Mouse (Mus musculus): Measurements from ENCODE around the gene Ctrc. TPM values are rescaled to one million over a fixed set of nuclear protein-coding genes. Genes with fewer than 3 reads are reported as not detected.
A peak's percentile ranks its signal among the peaks of the same experiment; 100 is the strongest.

Gene Ctrc
- polyA plus RNA-seq, 1 experiment from 2014 or later, result not detected

DNA sequence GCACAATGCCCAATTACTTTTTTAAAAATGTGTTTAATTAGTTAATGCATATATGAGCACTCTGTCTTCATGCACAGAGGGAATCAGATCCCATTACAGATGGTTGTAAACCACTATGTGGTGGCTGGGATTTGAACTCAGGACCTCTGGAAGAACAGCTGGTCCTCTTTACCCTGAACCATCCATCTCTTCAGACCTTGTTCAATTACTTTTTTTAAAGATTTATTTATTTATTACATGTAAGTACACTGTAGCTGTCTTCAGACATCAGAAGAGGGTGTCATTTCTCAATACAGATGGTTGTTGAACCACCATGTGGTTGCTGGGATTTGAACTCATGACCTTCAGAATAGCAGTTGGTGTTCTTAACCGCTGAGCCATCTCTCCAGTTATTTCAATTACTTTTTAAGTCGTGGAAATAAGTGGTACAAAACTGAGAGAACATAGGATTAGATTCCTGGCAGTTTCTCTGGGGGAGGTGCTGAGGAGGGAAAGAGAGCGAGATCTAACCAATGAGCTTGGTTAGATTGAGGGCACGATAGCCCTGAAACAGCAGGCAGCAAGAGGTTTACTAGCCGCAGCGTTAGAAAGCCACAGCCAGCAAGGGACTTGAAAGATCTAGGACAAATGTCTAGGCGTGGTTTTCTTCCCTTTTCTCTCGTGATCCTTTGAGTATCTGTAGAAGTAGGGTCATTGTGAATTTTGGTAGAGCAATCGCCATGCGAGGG, 53.4 kb downstream of the Ctrc start:
- no peak for ATAC-seq (ENCODE audit: insufficient number of reproducible peaks, low FRiP score, low TSS enrichment, low read depth)
- Histone ChIP-seq H3K27me3 (no peaks in the 10 kb centered on the region), H3K9ac (peak overlapping the region; percentile 1; the same call in 1 of the 2 replicates), H3K9me3 (no peaks in the 10 kb centered on the region), H3K4me2 (peak overlapping the region; percentile 54), H3K27ac (peak overlapping the region; percentile 95), H3K4me3 (peak overlapping the region; percentile 74), H3K4me1 (peaks cover 30% of the 10 kb centered on the region), H3K36me3 (peaks cover 20% of the 10 kb centered on the region)
- 9% methylated on average over 10 of the region's 10 CpGs for WGBS

GRCm38 (mm10) chr4:141791951-141792350, 54.2 kb downstream of the Ctrc start:
- H3K4me1 ChIP-seq, result peaks cover 30% of the 10 kb centered on the region
- no peak for ATAC-seq (ENCODE audit: insufficient number of reproducible peaks, low FRiP score, low TSS enrichment, low read depth)
- H3K9ac ChIP-seq, result no peak overlapping the region
- no peaks in the 10 kb centered on the region for H3K9me3 ChIP-seq
- H3K4me2 ChIP-seq, result no peak overlapping the region
- H3K27ac ChIP-seq, result no peak overlapping the region
- H3K36me3 ChIP-seq, result peaks cover 16% of the 10 kb centered on the region
- H3K4me3 ChIP-seq, result no peak overlapping the region
- no peaks in the 10 kb centered on the region for H3K27me3 ChIP-seq
- 84% methylated on average over 8 of the region's 8 CpGs for WGBS

DNA sequence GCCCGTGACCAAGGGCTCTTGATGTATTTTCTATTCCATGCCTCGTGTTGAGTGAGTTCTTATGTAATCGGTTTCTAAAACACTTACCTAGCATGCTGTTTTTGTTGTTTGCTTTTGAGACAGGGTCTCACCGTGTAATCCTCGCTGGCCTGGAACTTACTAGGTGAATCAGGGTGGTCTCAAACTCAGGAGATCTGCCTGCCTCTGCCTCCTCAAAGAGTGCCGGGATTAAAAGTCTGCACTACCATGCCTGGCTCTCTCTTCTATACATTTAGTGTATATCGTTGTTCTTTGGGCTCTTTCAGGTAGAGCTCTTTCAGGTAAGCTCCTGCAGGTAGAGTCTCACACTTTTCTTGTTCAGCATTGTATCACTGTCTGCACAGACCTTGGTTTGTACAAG, 54.7 kb downstream of the Ctrc start:
- Histone ChIP-seq H3K4me3 (no peak overlapping the region), H3K27ac (no peak overlapping the region), H3K4me2 (no peak overlapping the region), H3K9me3 (no peaks in the 10 kb centered on the region), H3K36me3 (peaks cover 12% of the 10 kb centered on the region), H3K9ac (no peak overlapping the region), H3K4me1 (peaks cover 28% of the 10 kb centered on the region), H3K27me3 (no peaks in the 10 kb centered on the region)
- ATAC-seq (ENCODE audit: insufficient number of reproducible peaks, low FRiP score, low TSS enrichment, low read depth), result no peak
- WGBS, result 91% methylated on average over 7 of the region's 7 CpGs

GRCm38 (mm10) chr4:141790524-141790990, 55.6 kb downstream of the Ctrc start, which contains the start of gene Dnajc16:
TSS of gene Dnajc16 (minus strand) at chr4:141790931.
- peak within 1 kb of the TSS; percentile 91 for H3K9ac ChIP-seq
- H3K36me3 ChIP-seq, result peaks cover 13% of the 10 kb centered on the region
- H3K27me3 ChIP-seq, result no peaks in the 10 kb centered on the region
- peak within 1 kb of the TSS; percentile 73 for H3K4me2 ChIP-seq
- under 1% methylated on average over 41 of the region's 42 CpGs for WGBS
- H3K4me3 ChIP-seq, result peak within 1 kb of the TSS; percentile 94
- peak within 1 kb of the TSS; percentile 80 for H3K27ac ChIP-seq
- peaks cover 24% of the 10 kb centered on the region for H3K4me1 ChIP-seq
- H3K9me3 ChIP-seq, result no peaks in the 10 kb centered on the region
- peak; percentile 89 for ATAC-seq (ENCODE audit: insufficient number of reproducible peaks, low FRiP score, low TSS enrichment, low read depth)

GRCm38 (mm10) chr4:141789564-141790218, 56.5 kb downstream of the Ctrc start:
- no peak for ATAC-seq (ENCODE audit: insufficient number of reproducible peaks, low FRiP score, low TSS enrichment, low read depth)
- peak overlapping the region; percentile 73 for H3K4me2 ChIP-seq
- H3K27me3 ChIP-seq, result no peaks in the 10 kb centered on the region
- WGBS, result 52% methylated on average over 3 of the region's 3 CpGs
- H3K4me3 ChIP-seq, result peak overlapping the region; percentile 94
- H3K4me1 ChIP-seq, result peaks cover 19% of the 10 kb centered on the region; the same call in 1 of the 2 replicates
- no peak overlapping the region; the same call in 1 of the 2 replicates for H3K27ac ChIP-seq
- peaks cover 21% of the 10 kb centered on the region for H3K36me3 ChIP-seq
- peak overlapping the region; percentile 91 for H3K9ac ChIP-seq
- H3K9me3 ChIP-seq, result no peaks in the 10 kb centered on the region

GRCm38 (mm10) chr4:141787462-141787861, 58.7 kb downstream of the Ctrc start:
- H3K36me3 ChIP-seq, result peaks cover 43% of the 10 kb centered on the region
- WGBS, result 82% methylated on average over 7 of the region's 7 CpGs

DNA sequence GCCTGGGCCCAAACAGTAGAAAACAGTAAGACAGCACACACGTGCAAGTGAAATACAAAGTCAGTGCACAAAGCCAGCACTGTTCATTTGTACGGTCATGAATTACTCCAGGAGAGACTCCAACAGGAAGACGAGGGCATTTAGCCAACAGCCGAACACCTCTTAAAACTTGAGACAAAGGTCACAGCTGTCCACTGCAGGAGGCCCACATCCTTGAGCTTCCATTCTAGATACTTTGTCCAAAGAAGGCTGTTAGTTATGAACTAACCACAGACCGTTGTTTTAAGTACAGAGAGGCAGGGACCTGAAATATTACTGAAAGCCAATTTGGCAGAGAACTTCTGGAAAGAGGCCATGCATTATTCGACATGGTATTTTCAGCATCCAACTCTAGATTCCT, 59.1 kb downstream of the Ctrc start:
- 41% methylated on average over 6 of the region's 6 CpGs for WGBS
- no peak for ATAC-seq (ENCODE audit: insufficient number of reproducible peaks, low FRiP score, low TSS enrichment, low read depth)
- no peaks in the 10 kb centered on the region for H3K9me3 ChIP-seq
- H3K9ac ChIP-seq, result no peak overlapping the region
- no peak overlapping the region for H3K4me3 ChIP-seq
- H3K27ac ChIP-seq, result peak overlapping the region; percentile 50
- no peak overlapping the region for H3K4me2 ChIP-seq
- peaks cover 10% of the 10 kb centered on the region; the same call in 1 of the 2 replicates for H3K4me1 ChIP-seq
- H3K27me3 ChIP-seq, result no peaks in the 10 kb centered on the region
- H3K36me3 ChIP-seq, result peaks cover 47% of the 10 kb centered on the region

More at GRCm38 (mm10) chr4:141787462-141787861, 58.7 kb downstream of the Ctrc start:
- Histone ChIP-seq H3K4me3 (no peak overlapping the region), H3K27me3 (no peaks in the 10 kb centered on the region), H3K27ac (0 out of 2 replicates have a peak overlapping the region, but pooled peaks have one; percentile 50), H3K9ac (no peak overlapping the region), H3K4me2 (no peak overlapping the region), H3K4me1 (peaks cover 10% of the 10 kb centered on the region; the same call in 1 of the 2 replicates), H3K9me3 (no peaks in the 10 kb centered on the region)
- no peak for ATAC-seq (ENCODE audit: insufficient number of reproducible peaks, low FRiP score, low TSS enrichment, low read depth)

GRCm38 (mm10) chr4:141786141-141786540, 60.0 kb downstream of the Ctrc start:
- WGBS, result 90% methylated on average over 13 of the region's 13 CpGs
- peaks cover 8% of the 10 kb centered on the region; the same call in 1 of the 2 replicates for H3K4me1 ChIP-seq
- H3K4me2 ChIP-seq, result no peak overlapping the region
- no peak overlapping the region for H3K4me3 ChIP-seq
- peaks cover 56% of the 10 kb centered on the region for H3K36me3 ChIP-seq
- peak overlapping the region; percentile 50; the same call in 1 of the 2 replicates for H3K27ac ChIP-seq
- no peaks in the 10 kb centered on the region for H3K9me3 ChIP-seq
- no peak overlapping the region for H3K9ac ChIP-seq
- no peaks in the 10 kb centered on the region for H3K27me3 ChIP-seq
- ATAC-seq (ENCODE audit: insufficient number of reproducible peaks, low FRiP score, low TSS enrichment, low read depth), result no peak

DNA sequence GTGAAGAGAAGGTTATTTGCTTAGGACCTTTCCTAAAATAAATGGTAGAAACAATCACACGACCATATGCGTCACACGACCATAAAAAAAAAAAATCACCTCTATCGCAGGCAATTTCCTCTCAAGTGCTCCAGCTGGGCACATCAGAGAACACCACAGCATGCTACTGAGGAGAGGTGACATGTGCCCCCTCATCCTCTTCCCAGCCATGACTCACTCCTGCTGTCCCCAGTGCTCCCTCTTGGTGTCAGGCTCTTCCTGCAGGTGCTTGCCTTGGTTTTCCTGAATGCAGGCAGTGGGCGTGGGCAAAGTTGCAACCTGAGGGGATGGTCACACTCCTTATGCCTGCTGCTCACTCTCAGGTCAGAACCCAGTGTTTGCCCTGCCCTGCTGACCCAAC, 61.3 kb downstream of the Ctrc start:
- Histone ChIP-seq H3K27me3 (no peaks in the 10 kb centered on the region), H3K4me1 (peaks cover 3% of the 10 kb centered on the region; the same call in 1 of the 2 replicates), H3K9me3 (no peaks in the 10 kb centered on the region), H3K4me2 (no peak overlapping the region), H3K9ac (no peak overlapping the region), H3K27ac (no peak overlapping the region), H3K36me3 (peaks cover 69% of the 10 kb centered on the region), H3K4me3 (no peak overlapping the region)
- 73% methylated on average over 5 of the region's 5 CpGs for WGBS
- ATAC-seq (ENCODE audit: insufficient number of reproducible peaks, low FRiP score, low TSS enrichment, low read depth), result no peak

DNA sequence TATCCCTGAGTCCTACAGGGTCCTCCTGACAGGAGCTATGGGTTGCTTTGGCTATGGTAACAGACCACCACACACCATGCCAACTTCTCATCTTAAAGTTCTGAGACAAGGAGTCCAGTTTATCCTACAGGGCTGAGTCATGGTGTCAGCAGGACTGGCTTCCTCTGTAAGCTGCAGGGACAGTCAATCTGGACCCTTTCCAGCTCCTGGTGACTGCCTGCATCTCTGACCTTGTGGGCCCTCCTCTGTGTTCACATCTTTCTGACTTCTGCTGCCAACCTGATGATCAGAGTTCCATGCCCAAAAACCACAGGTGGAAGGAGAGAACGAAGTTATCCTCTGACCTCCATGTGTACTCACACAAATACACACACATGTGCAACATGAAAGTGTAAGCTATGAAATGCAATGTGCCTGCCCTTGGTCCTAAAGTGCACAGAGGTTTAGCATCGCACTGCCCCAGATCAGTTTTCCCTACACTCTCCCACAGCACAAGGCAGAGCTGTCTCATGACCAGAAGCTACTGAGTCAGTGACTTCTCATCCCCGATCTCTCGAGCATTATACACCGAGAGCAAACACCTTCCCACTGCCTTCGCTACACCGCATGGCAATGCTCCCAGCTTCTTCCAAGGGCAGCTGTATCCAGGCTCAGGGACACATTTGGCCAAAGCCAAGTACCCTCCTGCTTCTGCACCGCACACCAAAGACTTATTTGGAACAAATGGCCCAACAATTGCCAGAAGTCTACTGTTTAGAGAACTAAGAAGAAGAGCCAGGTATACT, 64.8 kb downstream of the Ctrc start:
- no peak overlapping the region for H3K4me3 ChIP-seq
- no peak for ATAC-seq (ENCODE audit: insufficient number of reproducible peaks, low FRiP score, low TSS enrichment, low read depth)
- H3K27ac ChIP-seq, result no peak overlapping the region
- H3K36me3 ChIP-seq, result peaks cover 85% of the 10 kb centered on the region
- 93% methylated on average over 8 of the region's 8 CpGs for WGBS
- no peak overlapping the region for H3K4me2 ChIP-seq
- H3K4me1 ChIP-seq, result no peaks in the 10 kb centered on the region
- no peak overlapping the region for H3K9ac ChIP-seq
- no peaks in the 10 kb centered on the region for H3K9me3 ChIP-seq
- no peaks in the 10 kb centered on the region for H3K27me3 ChIP-seq

DNA sequence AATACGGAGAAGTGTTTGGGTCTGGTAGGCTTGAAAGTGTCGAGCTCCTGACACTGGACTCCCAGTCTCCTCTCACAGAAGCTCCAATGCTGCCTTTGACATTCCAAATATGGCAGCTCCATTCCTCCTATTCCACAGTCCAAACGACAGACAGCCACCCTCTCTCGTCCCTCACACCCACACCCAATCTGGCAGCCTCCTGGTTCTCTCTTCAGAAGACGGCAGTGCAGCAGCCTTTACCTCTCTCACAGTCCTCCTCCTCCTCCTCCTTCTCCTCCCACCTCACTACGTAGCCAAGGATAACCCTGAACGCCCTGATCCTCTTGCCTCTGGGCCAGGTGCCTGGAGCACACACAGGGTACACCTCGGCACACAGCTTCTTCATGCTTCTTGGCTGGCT, 66.3 kb downstream of the Ctrc start:
- 87% methylated on average over 8 of the region's 8 CpGs for WGBS
- Histone ChIP-seq H3K9ac (no peak overlapping the region), H3K4me1 (no peaks in the 10 kb centered on the region), H3K9me3 (no peaks in the 10 kb centered on the region), H3K27ac (no peak overlapping the region), H3K4me3 (no peak overlapping the region), H3K36me3 (peaks cover 89% of the 10 kb centered on the region), H3K4me2 (no peak overlapping the region), H3K27me3 (no peaks in the 10 kb centered on the region)
- no peak for ATAC-seq (ENCODE audit: insufficient number of reproducible peaks, low FRiP score, low TSS enrichment, low read depth)

Data from limb, embryonic 15.5 days (tissue).